Mouse (Mus musculus) erythroblast, adult 5-6 weeks (primary cell): ENCODE measurements around the gene Aldh2. TPM values are rescaled to one million over a fixed set of nuclear protein-coding genes. Genes with fewer than 3 reads are reported as not detected.

Source experiments
- ATAC-seq: replicated peaks from 2 replicates; pipeline ENCODE4 v1.8.0; 2016; ENCODE audit warnings: moderate number of reproducible peaks, mild to moderate bottlenecking, moderate TSS enrichment, inconsistent platforms; ENCODE audit not compliant: poor library complexity, low FRiP score, severe bottlenecking
- total RNA-seq, 2 experiments: library from RNA; stranded (forward) in 1 of 2; stranded (reverse) in 1 of 2; fragments of 150-400 nt in 1 of 2; fragments of 200-764, 138-1000 nt in 1 of 2; gene quantifications; 2 replicates each; pipeline versions ENCODE4 v1.2.3 to v1.2.4; 2015 to 2017; ENCODE audit warnings: low replicate concordance in 2 of 2

The Aldh2 gene
- total RNA-seq, 2 experiments from 2014 or later: 28.2 to 99.4 TPM

DNA sequence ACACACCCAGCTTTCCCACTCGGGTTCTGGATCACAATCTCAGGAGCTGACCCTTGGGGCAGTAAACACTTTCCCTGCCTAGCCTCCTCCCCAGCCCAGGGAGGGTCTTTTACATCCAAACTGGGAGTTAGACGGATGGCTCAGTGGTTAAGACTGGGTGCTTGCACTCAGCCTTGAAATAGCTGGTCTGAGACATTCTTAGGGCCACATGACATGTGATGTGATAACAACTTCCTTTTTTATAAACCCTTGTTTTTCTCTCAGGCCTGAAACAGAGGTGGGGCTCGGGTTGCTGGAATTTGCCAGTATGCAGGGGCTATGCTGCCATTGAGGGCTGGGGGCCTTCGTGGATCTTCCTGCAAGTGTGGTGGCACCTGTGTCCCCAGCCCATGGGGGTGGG lies 3.7 kb upstream of the Aldh2 start:
- no peak for ATAC-seq

DNA sequence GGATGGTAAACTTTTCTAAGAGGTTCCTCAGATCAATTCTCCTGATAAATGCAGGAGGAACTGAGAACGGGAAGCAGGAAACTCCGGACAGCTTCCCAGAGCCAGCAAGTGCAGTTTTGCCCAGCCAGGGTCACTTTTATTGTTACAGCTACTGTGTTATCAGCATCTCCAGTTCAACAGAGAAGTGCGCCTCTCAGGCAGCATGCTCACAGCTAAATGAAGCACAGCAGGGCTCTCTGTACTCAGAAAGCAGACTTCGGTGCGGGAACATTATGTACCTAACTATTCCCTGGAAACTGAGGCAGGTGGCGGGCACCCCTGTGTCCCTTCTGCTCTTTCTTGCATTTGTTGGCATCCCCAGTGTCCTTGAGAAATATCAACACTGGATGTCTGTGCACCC lies 2.6 kb upstream of the Aldh2 start:
- no peak for ATAC-seq

DNA sequence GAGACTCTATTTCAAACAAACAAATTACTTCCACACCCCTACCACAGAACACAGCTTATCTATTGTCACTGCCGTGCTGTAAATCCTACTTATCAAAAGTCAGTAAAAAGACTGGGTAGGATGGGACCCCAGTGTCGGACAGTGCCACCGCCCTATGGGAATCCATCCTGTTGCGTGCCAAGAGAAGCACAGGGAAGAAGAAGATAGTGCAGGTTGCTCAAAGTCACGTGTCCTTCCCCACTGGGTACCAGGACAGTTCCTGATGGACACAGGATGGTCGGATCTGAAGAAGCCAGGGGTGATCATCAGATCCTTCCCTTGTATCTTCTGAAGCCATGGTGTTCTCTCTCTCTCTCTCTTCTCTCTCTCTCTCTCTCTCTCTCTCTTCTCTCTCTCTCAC lies 2.1 kb upstream of the Aldh2 start:
- no peak for ATAC-seq

- no peak for ATAC-seq
These were observed 1.2 kb upstream of the Aldh2 start for GRCm38 (mm10) chr5:121594714-121595313.

GRCm38 (mm10) chr5:121592816-121593407 lies 712 bp downstream of the Aldh2 start:
- no peak for ATAC-seq

GRCm38 (mm10) chr5:121592064-121592815 lies 1.4 kb downstream of the Aldh2 start:
- no peak for ATAC-seq

DNA sequence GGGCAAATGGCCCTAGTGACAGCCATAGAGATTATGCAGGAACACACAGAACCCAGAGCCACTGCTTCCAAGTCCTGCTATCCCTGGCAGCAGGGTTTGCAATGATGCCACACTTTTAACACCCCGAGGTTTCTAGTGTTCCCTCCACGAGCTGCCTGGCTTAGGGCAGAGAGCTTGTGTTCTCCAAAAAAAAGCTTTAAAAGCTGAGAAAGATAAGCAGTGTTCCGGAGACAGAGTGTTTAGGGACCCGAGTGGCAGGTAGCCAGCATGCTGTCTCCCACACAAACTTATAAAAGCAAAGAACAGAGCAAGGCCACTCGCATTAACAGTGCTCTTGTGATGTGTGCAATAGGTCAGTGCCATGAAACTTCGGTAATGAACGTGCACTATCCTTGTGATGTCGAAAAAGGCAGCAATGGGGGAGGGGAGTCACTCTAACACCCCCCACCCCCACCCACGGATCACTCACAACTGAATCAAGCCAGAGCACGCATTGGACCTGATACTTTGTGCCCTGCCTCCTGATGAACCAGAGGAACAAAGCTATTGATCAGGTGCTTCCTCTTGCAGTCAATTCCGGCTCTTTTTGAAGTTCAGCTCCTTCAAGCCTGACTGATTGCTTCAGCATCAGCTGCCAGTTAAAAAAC lies 2.1 kb downstream of the Aldh2 start:
- ATAC-seq: no peak

DNA sequence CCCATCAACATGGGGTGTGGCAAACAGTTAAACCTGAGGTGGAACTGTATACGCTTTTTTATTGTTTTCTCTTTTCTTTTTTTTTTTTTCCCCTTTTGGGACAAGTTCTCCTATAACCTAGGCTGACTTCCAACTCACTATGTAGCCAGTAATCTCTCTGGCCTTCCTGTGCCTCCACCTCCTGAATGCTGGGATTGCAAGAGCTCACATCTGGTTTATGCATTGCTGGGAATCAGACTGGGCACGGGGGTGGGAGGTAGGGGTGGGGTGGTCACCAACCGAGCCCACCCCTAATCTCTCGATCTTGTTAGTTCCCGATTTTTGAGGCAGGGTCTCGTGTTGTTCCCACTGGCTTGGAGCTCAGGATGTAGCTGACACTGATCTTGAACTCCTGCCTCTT lies 3.7 kb downstream of the Aldh2 start:
- no peak for ATAC-seq

DNA sequence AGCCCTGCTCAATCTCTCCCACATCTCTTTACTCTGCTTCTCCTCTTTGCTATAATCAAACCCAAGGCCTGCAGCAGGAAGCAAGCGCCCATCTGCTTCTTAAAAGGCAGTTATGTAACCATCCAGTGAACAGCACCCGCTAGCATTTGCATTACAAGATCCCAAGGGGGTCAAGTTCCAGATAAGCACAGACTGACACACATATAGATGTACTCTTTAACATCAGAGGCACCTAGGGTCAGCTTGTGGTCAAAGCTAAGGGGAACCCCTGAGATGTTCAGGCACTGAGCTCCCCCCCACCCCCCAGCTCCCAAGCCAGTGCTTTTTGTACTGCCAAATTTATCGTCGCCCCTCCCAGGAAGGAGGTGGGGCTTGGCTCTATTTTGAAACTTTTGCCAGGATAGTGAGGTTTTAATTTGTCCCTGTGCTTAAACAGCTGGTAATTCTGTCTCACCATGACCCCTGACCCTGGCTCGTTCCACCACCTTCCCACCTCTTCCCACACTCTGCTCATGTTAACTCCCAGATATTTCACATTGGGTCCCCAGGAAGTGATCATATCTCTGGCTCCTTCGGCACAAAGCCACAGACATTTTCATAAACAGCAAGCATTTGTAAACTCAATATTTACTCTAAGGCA lies 7.1 kb downstream of the Aldh2 start:
- no peak for ATAC-seq

- no peak for ATAC-seq
These were observed 7.9 kb downstream of the Aldh2 start for GRCm38 (mm10) chr5:121585699-121586098.

GRCm38 (mm10) chr5:121585005-121585404 lies 8.6 kb downstream of the Aldh2 start:
- no peak for ATAC-seq

- peak; percentile 77 for ATAC-seq
These were observed 9.7 kb downstream of the Aldh2 start for GRCm38 (mm10) chr5:121583765-121584501.

GRCm38 (mm10) chr5:121581945-121582344 lies 11.7 kb downstream of the Aldh2 start:
- no peak for ATAC-seq

DNA sequence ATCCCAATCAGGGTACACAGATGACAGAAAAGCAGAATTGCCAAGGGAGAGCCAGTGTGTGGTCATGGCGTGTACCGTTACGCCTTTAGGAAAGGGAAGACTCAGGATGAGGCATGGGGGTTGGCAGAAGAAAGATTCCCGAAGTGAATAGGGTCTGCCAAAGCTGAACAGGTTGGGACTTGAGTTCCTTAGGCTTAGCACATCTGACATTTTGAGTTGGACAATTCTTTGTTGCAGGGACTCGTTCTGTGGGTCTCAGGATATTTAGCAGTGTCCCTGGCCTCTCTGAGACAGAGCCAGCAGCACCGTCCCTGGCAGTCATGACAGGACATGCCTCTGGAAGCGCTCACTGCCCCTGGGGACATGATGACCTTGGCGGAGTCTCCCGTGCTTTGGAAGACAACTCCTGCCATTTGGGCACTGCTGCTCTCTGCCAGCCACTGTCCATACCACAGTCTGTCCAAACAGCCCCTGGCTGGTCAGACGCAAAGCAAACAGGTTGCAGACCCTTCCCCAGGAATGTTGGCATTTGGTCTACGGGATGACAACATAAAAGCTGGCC lies 16.6 kb downstream of the Aldh2 start:
- ATAC-seq: no peak

- ATAC-seq: no peak
These were observed 17.8 kb downstream of the Aldh2 start for GRCm38 (mm10) chr5:121575867-121576266.

DNA sequence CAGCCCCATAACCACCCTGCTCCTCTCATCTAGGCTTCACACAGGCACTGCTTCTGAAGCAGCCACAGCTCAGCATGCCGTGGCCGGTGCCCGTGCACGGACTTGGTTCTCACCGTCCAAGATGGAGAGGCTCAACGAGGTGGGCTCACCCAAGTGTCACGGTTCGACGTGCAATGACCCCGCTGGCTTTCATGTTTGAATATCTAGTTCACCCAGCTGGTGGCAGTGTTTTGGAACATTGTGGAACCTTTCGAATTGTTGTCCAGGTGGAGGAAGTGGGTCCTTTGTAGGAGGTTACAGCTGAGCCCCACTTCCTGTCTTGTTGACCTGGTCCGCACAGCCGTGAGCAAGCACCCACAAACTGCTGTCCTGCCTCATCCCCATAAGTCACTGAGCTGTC lies 19.5 kb downstream of the Aldh2 start:
- ATAC-seq: no peak

GRCm38 (mm10) chr5:121570787-121571186 lies 22.8 kb downstream of the Aldh2 start:
- ATAC-seq: no peak

DNA sequence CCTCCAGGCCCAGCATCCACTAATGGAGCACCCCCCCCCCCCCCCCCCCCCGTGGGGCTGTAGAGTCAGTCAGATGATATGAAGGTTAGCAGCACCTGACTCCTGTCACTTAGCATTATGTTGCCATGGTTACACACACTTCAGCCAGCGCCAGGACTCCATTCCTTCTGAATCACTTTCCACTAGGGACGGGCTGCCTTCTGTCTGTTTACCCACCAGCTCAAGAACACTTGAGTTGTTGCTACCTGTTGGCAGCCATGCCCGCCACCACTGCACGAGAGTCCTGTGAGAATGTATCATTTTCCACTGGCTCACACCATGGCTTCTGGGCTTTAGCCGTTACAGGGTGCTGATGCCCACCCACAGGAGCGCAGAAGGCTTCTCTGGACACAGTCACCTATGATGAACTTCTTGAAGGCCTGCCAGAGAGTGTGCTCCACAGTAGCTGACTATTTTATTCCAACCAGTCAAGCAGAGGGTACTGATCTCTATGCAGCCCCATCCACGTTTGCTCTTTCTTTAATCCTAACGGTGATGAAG lies 23.7 kb downstream of the Aldh2 start:
- no peak for ATAC-seq

GRCm38 (mm10) chr5:121566035-121566681 lies 27.5 kb downstream of the Aldh2 start:
- ATAC-seq: no peak
